Mouse (Mus musculus): Measurements from ENCODE around the gene Tuft1. TPM values are rescaled to one million over a fixed set of nuclear protein-coding genes. Genes with fewer than 3 reads are reported as not detected.

The Tuft1 gene
- polyA plus RNA-seq, 1 experiment from 2014 or later, result 5.8 TPM

- Histone ChIP-seq H3K27ac (ENCODE audit: low read depth, low read length) (no peak overlapping the region), H3K9ac (replicated peaks; ENCODE audit: low read depth, low read length) (no peak overlapping the region), H3K4me2 (ENCODE audit: low read depth, low read length) (no peak overlapping the region), H3K4me3 (ENCODE audit: low read depth, low read length) (no peak overlapping the region), H3K27me3 (ENCODE audit: control insufficient read depth, insufficient read depth, low read length) (no peaks in the 10 kb centered on the region), H3K4me1 (ENCODE audit: control insufficient read depth, insufficient read depth, low read length) (no peaks in the 10 kb centered on the region), H3K36me3 (ENCODE audit: control insufficient read depth, insufficient read depth, low read length) (no peaks in the 10 kb centered on the region), H3K9me3 (ENCODE audit: control insufficient read depth, low read length) (no peaks in the 10 kb centered on the region; the same call in 1 of the 2 replicates)
- 87% methylated on average over 5 of the region's 5 CpGs for WGBS
- ATAC-seq (ENCODE audit: low read depth), result no peak
Observed at GRCm38 (mm10) chr3:94591066-94591465, 67.6 kb downstream of the Tuft1 start.

- Histone ChIP-seq H3K4me1 (ENCODE audit: control insufficient read depth, insufficient read depth, low read length) (no peaks in the 10 kb centered on the region), H3K27me3 (ENCODE audit: control insufficient read depth, insufficient read depth, low read length) (no peaks in the 10 kb centered on the region), H3K4me2 (ENCODE audit: low read depth, low read length) (no peak overlapping the region), H3K27ac (ENCODE audit: low read depth, low read length) (no peak overlapping the region), H3K9me3 (ENCODE audit: control insufficient read depth, low read length) (no peaks in the 10 kb centered on the region; the same call in 1 of the 2 replicates), H3K36me3 (ENCODE audit: control insufficient read depth, insufficient read depth, low read length) (no peaks in the 10 kb centered on the region), H3K4me3 (ENCODE audit: low read depth, low read length) (no peak overlapping the region), H3K9ac (replicated peaks; ENCODE audit: low read depth, low read length) (no peak overlapping the region)
- ATAC-seq (ENCODE audit: low read depth), result no peak
- WGBS, result 73% methylated on average over 5 of the region's 5 CpGs
Observed at GRCm38 (mm10) chr3:94587962-94588361, 70.7 kb downstream of the Tuft1 start.

GRCm38 (mm10) chr3:94582944-94583343 is 75.7 kb downstream of the Tuft1 start:
- Histone ChIP-seq H3K9me3 (ENCODE audit: control insufficient read depth, low read length) (no peaks in the 10 kb centered on the region), H3K27ac (ENCODE audit: low read depth, low read length) (no peak overlapping the region), H3K4me3 (ENCODE audit: low read depth, low read length) (no peak overlapping the region), H3K4me2 (ENCODE audit: low read depth, low read length) (no peak overlapping the region), H3K27me3 (ENCODE audit: control insufficient read depth, insufficient read depth, low read length) (no peaks in the 10 kb centered on the region), H3K9ac (replicated peaks; ENCODE audit: low read depth, low read length) (no peak overlapping the region), H3K4me1 (ENCODE audit: control insufficient read depth, insufficient read depth, low read length) (peaks cover 30% of the 10 kb centered on the region), H3K36me3 (ENCODE audit: control insufficient read depth, insufficient read depth, low read length) (no peaks in the 10 kb centered on the region)
- WGBS, result 72% methylated on average over 7 of the region's 7 CpGs
- no peak for ATAC-seq (ENCODE audit: low read depth)

- Histone ChIP-seq H3K4me1 (ENCODE audit: control insufficient read depth, insufficient read depth, low read length) (peaks cover 30% of the 10 kb centered on the region), H3K36me3 (ENCODE audit: control insufficient read depth, insufficient read depth, low read length) (no peaks in the 10 kb centered on the region), H3K4me2 (ENCODE audit: low read depth, low read length) (peak within 1 kb of the TSS; percentile 88), H3K27ac (ENCODE audit: low read depth, low read length) (peak within 1 kb of the TSS; percentile 90), H3K9me3 (ENCODE audit: control insufficient read depth, low read length) (no peaks in the 10 kb centered on the region), H3K27me3 (ENCODE audit: control insufficient read depth, insufficient read depth, low read length) (no peaks in the 10 kb centered on the region), H3K9ac (replicated peaks; ENCODE audit: low read depth, low read length) (peak within 1 kb of the TSS; percentile 86), H3K4me3 (ENCODE audit: low read depth, low read length) (peak within 1 kb of the TSS; percentile 79)
- peak; percentile 98 for ATAC-seq (ENCODE audit: low read depth)
- WGBS, result under 1% methylated on average over 41 of the region's 42 CpGs
Observed at GRCm38 (mm10) chr3:94582456-94582891, 76.2 kb downstream of the Tuft1 start, which contains the start of gene Snx27. Gene Snx27 (minus strand): TSS chr3:94582716.

GRCm38 (mm10) chr3:94581793-94582455 is 76.7 kb downstream of the Tuft1 start:
- Histone ChIP-seq H3K4me1 (ENCODE audit: control insufficient read depth, insufficient read depth, low read length) (peaks cover 30% of the 10 kb centered on the region), H3K9me3 (ENCODE audit: control insufficient read depth, low read length) (no peaks in the 10 kb centered on the region), H3K36me3 (ENCODE audit: control insufficient read depth, insufficient read depth, low read length) (no peaks in the 10 kb centered on the region), H3K27me3 (ENCODE audit: control insufficient read depth, insufficient read depth, low read length) (no peaks in the 10 kb centered on the region), H3K27ac (ENCODE audit: low read depth, low read length) (peak overlapping the region; percentile 90), H3K4me2 (ENCODE audit: low read depth, low read length) (peak overlapping the region; percentile 88), H3K4me3 (ENCODE audit: low read depth, low read length) (peak overlapping the region; percentile 79), H3K9ac (replicated peaks; ENCODE audit: low read depth, low read length) (peak overlapping the region; percentile 86)
- WGBS, result 1% methylated on average over 33 of the region's 48 CpGs
- ATAC-seq (ENCODE audit: low read depth), result peak; percentile 83

GRCm38 (mm10) chr3:94581138-94581780 is 77.4 kb downstream of the Tuft1 start:
- 4% methylated on average over 16 of the region's 16 CpGs for WGBS
- Histone ChIP-seq H3K27ac (ENCODE audit: low read depth, low read length) (peak overlapping the region; percentile 90; the same call in 1 of the 2 replicates), H3K4me3 (ENCODE audit: low read depth, low read length) (peak overlapping the region; percentile 79), H3K9me3 (ENCODE audit: control insufficient read depth, low read length) (no peaks in the 10 kb centered on the region), H3K4me1 (ENCODE audit: control insufficient read depth, insufficient read depth, low read length) (peaks cover 30% of the 10 kb centered on the region), H3K4me2 (ENCODE audit: low read depth, low read length) (peak overlapping the region; percentile 88), H3K9ac (replicated peaks; ENCODE audit: low read depth, low read length) (peak overlapping the region; percentile 86), H3K36me3 (ENCODE audit: control insufficient read depth, insufficient read depth, low read length) (no peaks in the 10 kb centered on the region), H3K27me3 (ENCODE audit: control insufficient read depth, insufficient read depth, low read length) (no peaks in the 10 kb centered on the region)
- ATAC-seq (ENCODE audit: low read depth), result no peak

- no peak for ATAC-seq (ENCODE audit: low read depth)
- no peak overlapping the region for H3K9ac ChIP-seq (replicated peaks; ENCODE audit: low read depth, low read length)
- H3K4me3 ChIP-seq (ENCODE audit: low read depth, low read length), result no peak overlapping the region
- no peaks in the 10 kb centered on the region for H3K36me3 ChIP-seq (ENCODE audit: control insufficient read depth, insufficient read depth, low read length)
- no peaks in the 10 kb centered on the region for H3K27me3 ChIP-seq (ENCODE audit: control insufficient read depth, insufficient read depth, low read length)
- H3K4me1 ChIP-seq (ENCODE audit: control insufficient read depth, insufficient read depth, low read length), result peaks cover 11% of the 10 kb centered on the region; the same call in 1 of the 2 replicates
- H3K9me3 ChIP-seq (ENCODE audit: control insufficient read depth, low read length), result no peaks in the 10 kb centered on the region
- 85% methylated on average over 6 of the region's 6 CpGs for WGBS
- H3K4me2 ChIP-seq (ENCODE audit: low read depth, low read length), result no peak overlapping the region
- no peak overlapping the region for H3K27ac ChIP-seq (ENCODE audit: low read depth, low read length)
Observed at GRCm38 (mm10) chr3:94574506-94574905, 84.2 kb downstream of the Tuft1 start.

GRCm38 (mm10) chr3:94567242-94567641 is 91.4 kb downstream of the Tuft1 start:
- H3K4me3 ChIP-seq (ENCODE audit: low read depth, low read length), result no peak overlapping the region
- no peaks in the 10 kb centered on the region for H3K9me3 ChIP-seq (ENCODE audit: control insufficient read depth, low read length)
- no peaks in the 10 kb centered on the region for H3K27me3 ChIP-seq (ENCODE audit: control insufficient read depth, insufficient read depth, low read length)
- no peak overlapping the region for H3K27ac ChIP-seq (ENCODE audit: low read depth, low read length)
- no peak overlapping the region for H3K9ac ChIP-seq (replicated peaks; ENCODE audit: low read depth, low read length)
- no peaks in the 10 kb centered on the region for H3K4me1 ChIP-seq (ENCODE audit: control insufficient read depth, insufficient read depth, low read length)
- no peak overlapping the region for H3K4me2 ChIP-seq (ENCODE audit: low read depth, low read length)
- no peak for ATAC-seq (ENCODE audit: low read depth)
- 39% methylated on average over 2 of the region's 2 CpGs for WGBS
- H3K36me3 ChIP-seq (ENCODE audit: control insufficient read depth, insufficient read depth, low read length), result no peaks in the 10 kb centered on the region

GRCm38 (mm10) chr3:94565557-94565956 is 93.1 kb downstream of the Tuft1 start:
- 79% methylated on average over 2 of the region's 2 CpGs for WGBS
- no peak for ATAC-seq (ENCODE audit: low read depth)
- H3K9ac ChIP-seq (replicated peaks; ENCODE audit: low read depth, low read length), result no peak overlapping the region
- H3K4me2 ChIP-seq (ENCODE audit: low read depth, low read length), result no peak overlapping the region
- H3K27me3 ChIP-seq (ENCODE audit: control insufficient read depth, insufficient read depth, low read length), result no peaks in the 10 kb centered on the region
- H3K4me1 ChIP-seq (ENCODE audit: control insufficient read depth, insufficient read depth, low read length), result no peaks in the 10 kb centered on the region
- H3K27ac ChIP-seq (ENCODE audit: low read depth, low read length), result no peak overlapping the region
- no peak overlapping the region for H3K4me3 ChIP-seq (ENCODE audit: low read depth, low read length)
- no peaks in the 10 kb centered on the region for H3K36me3 ChIP-seq (ENCODE audit: control insufficient read depth, insufficient read depth, low read length)
- H3K9me3 ChIP-seq (ENCODE audit: control insufficient read depth, low read length), result no peaks in the 10 kb centered on the region

Data from neural tube, embryonic 14.5 days (tissue).